Mouse (Mus musculus) stomach, postnatal 0 days (tissue): Measurements from ENCODE around the gene Cd5.

Experiments used
- CTCF ChIP-seq: IDR thresholded peaks from 2 replicates; pipeline ENCODE4 v1.5.1; 2016; ENCODE audit warnings: antibody characterized with exemption, low read depth, mild to moderate bottlenecking, moderate library complexity
- EP300 ChIP-seq: optimal IDR thresholded peaks from 2 replicates; pipeline ENCODE3; 2016; ENCODE audit warnings: antibody characterized with exemption

DNA sequence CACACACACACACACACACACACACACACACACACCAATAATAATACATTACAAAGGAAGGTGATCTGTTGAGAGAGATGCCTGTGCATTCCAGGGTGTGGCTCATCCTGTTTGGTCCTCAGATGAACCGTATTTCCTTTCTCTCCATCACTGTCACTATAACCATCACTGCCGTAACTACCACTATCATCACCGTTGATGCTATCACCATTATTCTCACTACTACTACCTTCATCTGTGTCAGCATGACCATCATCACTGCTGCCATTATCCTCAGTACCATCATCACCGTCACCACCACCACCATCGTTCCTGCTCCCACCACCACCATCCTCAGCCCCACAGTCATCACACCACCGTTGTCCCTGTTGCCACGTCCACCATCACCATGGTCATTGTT is 6.8 kb downstream of the Cd5 start:
- no peak for TF ChIP-seq CTCF
- no peak for TF ChIP-seq EP300
